Mouse (Mus musculus) right cerebral cortex, postnatal 14 days (tissue): ENCODE results near the gene Bora.

ENCODE experiments used
- DNase-seq: peaks from one replicate; pipeline ENCODE4 v3.0.0; 2022

Bora gene

GRCm38 (mm10) chr14:99071146-99071545 lies 25.1 kb downstream of the Bora start:
- no peak for DNase-seq

GRCm38 (mm10) chr14:99088947-99089346 lies 42.9 kb downstream of the Bora start:
- no peak for DNase-seq

- DNase-seq: peak; percentile 99
Observed at GRCm38 (mm10) chr14:99099267-99099966, 53.4 kb downstream of the Bora start, which contains the start of the genes Pibf1 and Dis3. Gene Pibf1, plus strand, starts transcription at chr14:99099424. Gene Dis3, minus strand, starts transcription at chr14:99099770.

- DNase-seq: no peak
Observed at GRCm38 (mm10) chr14:99099967-99100587, 54.1 kb downstream of the Bora start.

GRCm38 (mm10) chr14:99103050-99103449 lies 57.0 kb downstream of the Bora start:
- no peak for DNase-seq

- DNase-seq: no peak
Observed at GRCm38 (mm10) chr14:99104542-99105123, 58.6 kb downstream of the Bora start.

GRCm38 (mm10) chr14:99106671-99107070 lies 60.6 kb downstream of the Bora start:
- DNase-seq: no peak

- no peak for DNase-seq
Observed at GRCm38 (mm10) chr14:99107631-99108187, 61.7 kb downstream of the Bora start.

- no peak for DNase-seq
Observed at GRCm38 (mm10) chr14:99108762-99109161, 62.7 kb downstream of the Bora start.

- DNase-seq: no peak
Observed at GRCm38 (mm10) chr14:99117576-99117975, 71.6 kb downstream of the Bora start.

GRCm38 (mm10) chr14:99121584-99122339 lies 75.7 kb downstream of the Bora start:
- no peak for DNase-seq

- no peak for DNase-seq
Observed at GRCm38 (mm10) chr14:99124076-99124475, 78.1 kb downstream of the Bora start.
